14 mouse cellular contexts compared by ENCODE assay signal in genomic region chr9:96982940-96983339, GRCm38 (mm10). TPM values are rescaled to one million over a fixed set of nuclear protein-coding genes. Genes with fewer than 3 reads are reported as not detected.
DNase-seq lines count a peak whose midpoint lies in the region; ATAC-seq and TF ChIP-seq lines count a peak whose summit lies in the region.
"Had no signal": no experiment of that assay in that cellular context is flagged by ENCODE, and none has a peak within 500 bp of the region (broad histone marks: within the 10 kb centered on the region; RNA-seq: fewer than 3 reads in every experiment).

No protein-coding gene starts in this region.

- TF ChIP-seq POLR2A in lung, adult 2 months (IDR thresholded peaks at IDR 0.05; ENCODE audit: borderline replicate concordance, extremely low read depth, low read depth, low read length) = no peak

- H3K36me3 ChIP-seq in forebrain, embryonic 12.5 days (replicated peaks) = 0 out of 2 replicates have a peak, but pooled peaks cover 5% of the 10 kb centered on the region
- H3K36me3 ChIP-seq in forebrain, embryonic 16.5 days (ENCODE audit: control insufficient read depth, insufficient read depth) = no peaks in the 10 kb centered on the region
- H3K36me3 ChIP-seq in hindbrain, embryonic 11.5 days (ENCODE audit: control insufficient read depth, insufficient read depth, low read length) = no peaks in the 10 kb centered on the region
- no peaks in the 10 kb centered on the region for H3K36me3 ChIP-seq in hindbrain, embryonic 16.5 days (ENCODE audit: control insufficient read depth, insufficient read depth, low read length)
- H3K36me3 ChIP-seq in lung, embryonic 16.5 days (ENCODE audit: control insufficient read depth, insufficient read depth, low read length) = no peaks in the 10 kb centered on the region
- H3K36me3 ChIP-seq in kidney, postnatal 0 days (ENCODE audit: insufficient read depth, low read length) = no peaks in the 10 kb centered on the region

- no peaks in the 10 kb centered on the region for H3K27me3 ChIP-seq in forebrain, embryonic 12.5 days
- no peaks in the 10 kb centered on the region for H3K27me3 ChIP-seq in forebrain, embryonic 16.5 days (replicated peaks; ENCODE audit: control insufficient read depth, insufficient read depth, low read length)
- no peaks in the 10 kb centered on the region for H3K27me3 ChIP-seq in hindbrain, embryonic 11.5 days (ENCODE audit: control insufficient read depth, insufficient read depth, low read length)
- no peaks in the 10 kb centered on the region for H3K27me3 ChIP-seq in hindbrain, embryonic 16.5 days (replicated peaks; ENCODE audit: control insufficient read depth, insufficient read depth, low read length)
- no peaks in the 10 kb centered on the region for H3K27me3 ChIP-seq in lung, embryonic 16.5 days (ENCODE audit: control insufficient read depth, insufficient read depth, low read depth, low read length)
- no peaks in the 10 kb centered on the region for H3K27me3 ChIP-seq in kidney, postnatal 0 days (ENCODE audit: insufficient read depth, low read length)

- peaks cover 93% of the 10 kb centered on the region for H3K4me1 ChIP-seq in forebrain, embryonic 12.5 days
- H3K4me1 ChIP-seq in forebrain, embryonic 16.5 days (replicated peaks; ENCODE audit: control insufficient read depth, insufficient read depth, low read length) = peaks cover 32% of the 10 kb centered on the region
- H3K4me1 ChIP-seq in hindbrain, embryonic 11.5 days (replicated peaks; ENCODE audit: control insufficient read depth, insufficient read depth, low read length) = peaks cover 54% of the 10 kb centered on the region
- H3K4me1 ChIP-seq in hindbrain, embryonic 16.5 days (ENCODE audit: control insufficient read depth, insufficient read depth, low read depth, low read length) = peaks cover 45% of the 10 kb centered on the region
- H3K4me1 ChIP-seq in lung, embryonic 16.5 days (replicated peaks; ENCODE audit: control insufficient read depth, insufficient read depth, low read length) = peaks cover 29% of the 10 kb centered on the region
- no peaks in the 10 kb centered on the region for H3K4me1 ChIP-seq in lung, adult 2 months (ENCODE audit: control insufficient read depth, insufficient read depth, low read length)
- peaks cover 63% of the 10 kb centered on the region for H3K4me1 ChIP-seq in kidney, postnatal 0 days (replicated peaks; ENCODE audit: insufficient read depth, low read length)
- H3K4me1 ChIP-seq: megakaryocyte, embryonic 14.5 days had no signal

- no peak overlapping the region for H3K4me2 ChIP-seq in forebrain, embryonic 12.5 days
- H3K4me2 ChIP-seq in forebrain, embryonic 16.5 days (ENCODE audit: low read length) = no peak overlapping the region
- no peak overlapping the region; the same call in 1 of the 2 replicates for H3K4me2 ChIP-seq in hindbrain, embryonic 11.5 days (replicated peaks; ENCODE audit: low read depth, low read length)
- H3K4me2 ChIP-seq in hindbrain, embryonic 16.5 days (ENCODE audit: low read length) = no peak overlapping the region
- no peak overlapping the region for H3K4me2 ChIP-seq in lung, embryonic 16.5 days (ENCODE audit: low read depth, low read length)
- no peak overlapping the region for H3K4me2 ChIP-seq in kidney, postnatal 0 days (ENCODE audit: low read length)

- H3K9ac ChIP-seq in forebrain, embryonic 12.5 days = no peak overlapping the region
- H3K9ac ChIP-seq in forebrain, embryonic 16.5 days (replicated peaks; ENCODE audit: low read depth, low read length) = no peak overlapping the region
- H3K9ac ChIP-seq in hindbrain, embryonic 11.5 days (ENCODE audit: low read depth, low read length) = no peak overlapping the region
- H3K9ac ChIP-seq in hindbrain, embryonic 16.5 days (ENCODE audit: low read depth, low read length) = no peak overlapping the region
- no peak overlapping the region for H3K9ac ChIP-seq in lung, embryonic 16.5 days (ENCODE audit: low read length)
- H3K9ac ChIP-seq in kidney, postnatal 0 days (ENCODE audit: low read depth, low read length) = no peak overlapping the region
- H3K9ac ChIP-seq: liver, embryonic 14.5 days had no signal

- no peaks in the 10 kb centered on the region for H3K9me3 ChIP-seq in forebrain, embryonic 12.5 days
- H3K9me3 ChIP-seq in forebrain, embryonic 16.5 days (ENCODE audit: control insufficient read depth, low read length) = no peaks in the 10 kb centered on the region
- H3K9me3 ChIP-seq in hindbrain, embryonic 11.5 days (ENCODE audit: control insufficient read depth, low read length) = no peaks in the 10 kb centered on the region
- H3K9me3 ChIP-seq in hindbrain, embryonic 16.5 days (ENCODE audit: control insufficient read depth, low read length) = no peaks in the 10 kb centered on the region
- H3K9me3 ChIP-seq in lung, embryonic 16.5 days (ENCODE audit: control insufficient read depth, low read length) = no peaks in the 10 kb centered on the region
- H3K9me3 ChIP-seq in kidney, postnatal 0 days (replicated peaks; ENCODE audit: low read length) = no peaks in the 10 kb centered on the region
- H3K9me3 ChIP-seq: megakaryocyte, embryonic 14.5 days had no signal

- no peak for TF ChIP-seq CTCF in lung, adult 2 months (IDR thresholded peaks at IDR 0.05; ENCODE audit: insufficient read depth, low read length)
- TF ChIP-seq CTCF in kidney, postnatal 0 days (IDR thresholded peaks at IDR 0.05; ENCODE audit: low read depth) = no peak

- WGBS in forebrain, embryonic 12.5 days = 48% methylated on average over 3 of the region's 3 CpGs
- 70% methylated on average over 3 of the region's 3 CpGs for WGBS in forebrain, embryonic 16.5 days
- WGBS in hindbrain, embryonic 11.5 days = 28% methylated on average over 3 of the region's 3 CpGs
- WGBS in hindbrain, embryonic 16.5 days = 57% methylated on average over 3 of the region's 3 CpGs
- WGBS in lung, embryonic 16.5 days = 35% methylated on average over 3 of the region's 3 CpGs
- 59% methylated on average over 3 of the region's 3 CpGs for WGBS in lung, adult 2 months
- WGBS in kidney, postnatal 0 days = 36% methylated on average over 3 of the region's 3 CpGs

- no peak overlapping the region for H3K4me3 ChIP-seq in forebrain, embryonic 12.5 days (replicated peaks)
- H3K4me3 ChIP-seq in forebrain, embryonic 16.5 days (replicated peaks; ENCODE audit: low read length) = no peak overlapping the region
- no peak overlapping the region for H3K4me3 ChIP-seq in hindbrain, embryonic 11.5 days (ENCODE audit: low read depth, low read length)
- no peak overlapping the region for H3K4me3 ChIP-seq in hindbrain, embryonic 16.5 days (ENCODE audit: low read length)
- no peak overlapping the region for H3K4me3 ChIP-seq in lung, embryonic 16.5 days (ENCODE audit: low read length)
- H3K4me3 ChIP-seq in lung, adult 2 months (replicated peaks; ENCODE audit: extremely low read depth, low read depth, low read length) = no peak overlapping the region
- no peak overlapping the region for H3K4me3 ChIP-seq in kidney, postnatal 0 days (replicated peaks; ENCODE audit: low read depth, low read length)
- H3K4me3 ChIP-seq: megakaryocyte, embryonic 14.5 days had no signal

- DNase-seq in hindbrain, embryonic 11.5 days (ENCODE audit: low spot score) = no peak
- DNase-seq in lung, adult 2 months = no peak
- no peak for DNase-seq in kidney, postnatal 0 days (ENCODE audit: low spot score)
- DNase-seq: heart, postnatal 36 days; spleen, adult 18-20 months; thymus, postnatal 36 days had no signal

- ATAC-seq in forebrain, embryonic 12.5 days (ENCODE audit: low FRiP score) = no peak
- no peak for ATAC-seq in forebrain, embryonic 16.5 days
- no peak for ATAC-seq in hindbrain, embryonic 11.5 days (ENCODE audit: low FRiP score)
- no peak for ATAC-seq in hindbrain, embryonic 16.5 days
- peak; percentile 45; the same call in 1 of the 2 replicates for ATAC-seq in lung, embryonic 16.5 days (ENCODE audit: low read depth)
- ATAC-seq in kidney, postnatal 0 days (replicated peaks; ENCODE audit: low FRiP score, low read depth) = no peak
- no peak for ATAC-seq in frontal cortex, adult (ENCODE audit: low TSS enrichment)

- peak overlapping the region; percentile 50; the same call in 1 of the 2 replicates for H3K27ac ChIP-seq in forebrain, embryonic 12.5 days
- H3K27ac ChIP-seq in forebrain, embryonic 16.5 days (ENCODE audit: low read length) = no peak overlapping the region
- peak overlapping the region; percentile 94 for H3K27ac ChIP-seq in hindbrain, embryonic 11.5 days (ENCODE audit: low read depth, low read length)
- H3K27ac ChIP-seq in hindbrain, embryonic 16.5 days (ENCODE audit: low read depth, low read length) = no peak overlapping the region
- peak overlapping the region; percentile 41; the same call in 1 of the 2 replicates for H3K27ac ChIP-seq in lung, embryonic 16.5 days (ENCODE audit: low read length)
- peak overlapping the region; percentile 63 for H3K27ac ChIP-seq in kidney, postnatal 0 days
- H3K27ac ChIP-seq: liver, embryonic 14.5 days; stomach, postnatal 0 days had no signal

RNA-seq across cellular contexts. Expression of gene Spsb4, which starts 35.7 kb away (rescaled TPM):
- 81.1 and 81.2 TPM in 2 replicates for polyA plus RNA-seq in forebrain, embryonic 12.5 days (2016; fragmentation: Nextera tagmentation; extraction: Ambion mirVana)
- polyA plus RNA-seq in forebrain, embryonic 16.5 days (2015; fragmentation: Nextera tagmentation; extraction: Ambion mirVana) = 20.9 and 23.4 TPM in 2 replicates
- polyA plus RNA-seq in hindbrain, embryonic 11.5 days (2014; fragmentation: Nextera tagmentation; extraction: Ambion mirVana) = 85.4 and 99.3 TPM in 2 replicates
- 39.8 and 42.4 TPM in 2 replicates for polyA plus RNA-seq in hindbrain, embryonic 16.5 days (2015; fragmentation: Nextera tagmentation; extraction: Ambion mirVana)
- polyA plus RNA-seq in lung, embryonic 16.5 days (2015; fragmentation: Nextera tagmentation; extraction: Ambion mirVana) = 7.7 and 8.8 TPM in 2 replicates
- polyA plus RNA-seq in lung, adult 2 months (2012; rRNA removed) = 0.62 and 1.2 TPM in 2 replicates
- polyA plus RNA-seq in kidney, postnatal 0 days (2015; fragmentation: Nextera tagmentation; extraction: Ambion mirVana) = 55.3 and 61.7 TPM in 2 replicates

Comparison
In these comparisons a context has a peak if more than half of its experiments do, and no peak if none do; other contexts are left out.
1. H3K27ac ChIP-seq: peak in forebrain, embryonic 12.5 days (single experiment), hindbrain, embryonic 11.5 days (single experiment), lung, embryonic 16.5 days (single experiment) and kidney, postnatal 0 days (single experiment); none in forebrain, embryonic 16.5 days (single experiment) and hindbrain, embryonic 16.5 days (single experiment).